Mouse (Mus musculus) left cerebral cortex, postnatal 25 days (tissue): Measurements from ENCODE around the gene Agpat3. TPM values are rescaled to one million over a fixed set of nuclear protein-coding genes. Genes with fewer than 3 reads are reported as not detected.

Experiments
- DNase-seq, 2 experiments: peaks; one replicate each; pipeline ENCODE4 v3.0.0; 2022; ENCODE audit warnings: low spot score in 2 of 2, mixed read lengths in 1 of 2
- intact Hi-C: fragments of 180-260 bp; cut with DNase I; formaldehyde crosslinking; loops from one replicate; pipeline ENCODE4 v1.15.1; 2025
- total RNA-seq, 2 experiments: library from RNA; stranded (reverse); gene quantifications; 2 replicates each; pipeline ENCODE4 v1.2.3; 2021

Gene Agpat3
- total RNA-seq, 2 experiments from 2014 or later, result 258 to 277 TPM

DNA sequence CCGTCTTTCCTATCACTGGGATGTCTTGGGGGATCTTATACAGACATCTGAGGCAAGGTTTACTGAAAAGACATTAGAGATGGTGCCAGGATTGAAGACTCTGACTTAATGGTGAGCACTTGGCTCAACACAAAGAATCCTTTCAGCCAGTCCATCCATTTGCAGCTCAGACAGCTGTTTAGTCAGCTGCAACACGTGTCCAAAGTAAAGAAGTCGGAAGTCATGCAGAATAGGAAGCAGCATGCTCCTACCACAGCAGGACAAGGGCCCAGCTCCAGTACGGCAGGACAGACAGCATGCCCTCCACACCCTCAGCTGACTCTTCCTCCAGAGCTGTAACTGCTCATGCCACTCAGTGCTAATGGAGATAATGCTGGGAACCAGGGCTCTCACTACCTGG, 46.3 kb downstream of the Agpat3 start:
- no peak for DNase-seq
- intact Hi-C loops, result no loop called here

DNA sequence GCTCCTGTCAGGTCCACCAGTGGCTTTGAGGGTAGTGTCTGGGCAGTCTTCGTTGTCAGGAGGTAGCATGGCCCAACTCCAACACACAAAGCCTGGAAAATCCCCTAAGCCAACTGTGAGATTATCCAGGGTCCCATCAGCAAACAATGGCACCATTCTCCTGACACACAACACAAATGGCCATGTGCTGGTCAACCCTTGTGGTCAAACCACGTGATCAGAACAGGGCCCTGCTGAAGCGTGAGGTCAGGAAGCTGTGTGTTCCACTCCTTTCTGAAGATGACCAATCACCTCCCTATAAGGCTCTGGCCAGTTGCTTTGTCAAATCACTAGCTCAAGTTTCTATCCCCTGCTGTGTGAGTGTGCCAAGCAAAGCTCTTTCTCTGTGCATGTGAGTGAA, 47.3 kb downstream of the Agpat3 start:
- no peak for DNase-seq
- intact Hi-C loops, result no loop called here

DNA sequence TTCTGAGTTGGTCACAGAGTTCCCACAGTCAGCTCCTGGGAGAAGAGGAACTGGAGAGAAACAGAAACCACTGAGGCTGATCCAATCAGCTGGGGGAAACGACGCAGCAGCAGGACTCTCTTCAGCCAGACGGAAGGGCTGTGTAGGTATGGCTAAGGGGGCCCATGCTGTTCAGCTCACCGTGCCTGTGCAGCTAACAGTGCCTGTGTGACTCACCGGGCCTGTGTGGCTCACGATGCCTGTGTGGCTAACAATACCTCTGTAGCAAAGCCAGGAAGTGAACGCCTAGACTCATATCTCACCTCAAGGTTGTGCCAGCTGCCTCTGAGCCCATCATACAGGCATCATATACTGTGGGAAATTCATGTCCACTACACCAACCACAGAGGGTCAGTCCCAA, 48.6 kb downstream of the Agpat3 start:
- intact Hi-C loops, result no loop called here
- peak in 1 of 2 experiments; percentile 51 for DNase-seq

DNA sequence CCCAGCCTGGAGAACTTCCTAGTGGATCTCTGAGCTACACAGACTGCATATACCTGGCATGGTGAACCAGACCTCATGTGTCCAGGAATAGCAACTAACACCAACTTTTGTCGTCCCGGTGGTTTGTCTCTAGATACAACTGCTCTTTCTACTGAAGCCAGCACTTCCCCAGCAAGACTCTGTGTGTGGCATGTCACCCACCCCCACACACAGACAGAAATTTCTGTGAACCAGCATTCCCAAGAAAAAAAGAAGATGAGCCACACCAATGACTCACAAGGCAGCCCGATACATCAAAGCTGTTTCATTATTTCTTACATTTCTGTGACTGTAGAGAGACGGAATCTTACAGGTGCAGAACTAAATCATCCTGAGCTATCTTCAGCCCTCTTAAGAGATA, 52.2 kb downstream of the Agpat3 start:
- intact Hi-C loops, result no loop called here
- peak; percentile 50 to 92 for DNase-seq

DNA sequence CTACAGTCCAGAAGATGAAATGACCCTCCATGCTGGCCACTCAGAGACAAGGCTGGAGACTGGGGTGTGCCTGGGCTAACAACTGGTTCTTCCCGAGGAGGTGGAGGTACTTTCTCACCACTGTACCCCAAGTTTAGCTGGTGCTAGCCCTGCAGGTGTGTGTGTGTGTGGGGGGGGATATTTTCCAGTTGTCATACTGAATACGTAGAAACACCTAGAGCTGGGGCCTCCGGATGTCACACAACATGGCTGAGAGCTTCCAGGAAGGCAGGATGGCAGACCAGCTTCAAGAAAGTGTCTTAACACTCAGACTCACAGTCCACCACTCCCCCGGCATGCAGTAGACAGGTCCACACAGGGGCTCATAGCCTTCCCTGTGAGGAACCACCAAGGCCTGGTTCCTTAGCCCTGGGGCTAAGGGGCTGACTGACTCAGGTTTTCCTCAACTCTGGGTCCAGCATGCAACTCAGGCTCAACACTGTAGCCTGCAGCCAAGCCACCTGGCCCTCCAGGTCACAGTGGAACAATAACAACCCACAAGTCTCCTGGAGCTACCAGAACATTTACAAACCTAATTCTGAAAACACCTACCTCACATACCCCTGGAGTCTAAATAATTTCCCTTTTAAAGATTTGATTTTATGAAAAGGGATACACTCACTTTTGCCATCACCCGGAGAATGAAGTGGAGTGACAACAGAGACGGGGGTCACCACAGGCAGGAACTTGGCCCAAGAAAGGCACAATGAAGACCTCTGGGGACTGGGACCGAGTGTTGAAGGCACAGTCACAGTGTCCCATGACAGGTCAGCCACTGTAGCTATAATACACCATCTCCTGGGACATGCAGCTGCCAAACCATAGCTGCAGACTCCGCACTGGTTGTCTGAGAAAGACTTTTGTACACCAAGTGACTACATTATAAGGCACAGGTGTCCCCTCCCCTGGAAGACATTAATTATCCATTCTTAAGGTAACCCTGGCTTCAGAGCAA, 53.3 kb downstream of the Agpat3 start:
- DNase-seq, result no peak
- intact Hi-C loops, result loop anchor here (5.0 kb wide), 1 partner anchor 73 kb away; no protein-coding TSS in a partner anchor

DNA sequence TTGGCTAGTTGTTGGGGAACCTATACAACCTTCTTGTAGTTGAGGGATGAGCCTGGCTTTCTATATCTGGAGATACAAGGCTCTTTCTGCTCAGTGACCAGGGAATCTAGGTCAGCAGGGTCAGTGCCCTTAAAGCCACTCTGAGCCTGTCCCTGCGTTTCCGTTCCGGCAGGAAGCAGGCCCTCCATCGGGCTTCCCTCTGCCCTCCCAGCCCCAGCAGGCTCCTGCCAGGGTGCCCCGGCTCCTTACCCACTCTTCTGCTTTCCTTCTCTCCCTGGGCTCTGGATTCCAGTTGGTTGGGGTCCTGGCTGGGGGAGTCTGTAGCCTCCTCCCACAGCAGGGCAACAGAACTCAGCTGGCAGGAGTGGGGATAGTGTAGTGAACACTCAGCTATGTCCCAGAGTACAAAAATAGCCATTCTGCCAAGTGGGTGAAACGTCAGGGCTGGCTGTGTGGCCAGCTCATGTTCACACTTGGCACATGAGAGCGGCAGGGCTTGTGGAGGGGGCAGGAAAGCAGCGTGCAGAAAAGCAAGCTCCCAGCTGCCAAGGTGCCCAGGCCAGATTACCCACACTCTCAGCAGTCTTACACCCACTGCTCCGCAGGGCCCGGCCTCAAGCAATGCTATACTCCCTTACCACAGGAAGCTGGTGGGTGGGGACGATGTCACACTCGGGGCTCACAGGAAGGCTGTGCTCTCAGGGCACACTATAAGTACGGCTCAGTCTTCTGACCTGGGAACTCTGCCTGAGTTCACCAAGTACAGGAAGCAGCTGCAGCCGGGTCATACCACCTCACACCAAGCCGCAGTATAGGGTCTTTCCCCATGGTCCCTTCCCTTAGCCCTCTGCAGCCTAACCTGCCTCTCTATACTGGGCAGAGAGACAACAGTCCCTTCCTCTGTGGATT, 54.5 kb downstream of the Agpat3 start:
- peak; percentile 60 to 91 for DNase-seq
- intact Hi-C loops, result loop anchor here (5.0 kb wide), 1 partner anchor 74 kb away; no protein-coding TSS in a partner anchor

DNA sequence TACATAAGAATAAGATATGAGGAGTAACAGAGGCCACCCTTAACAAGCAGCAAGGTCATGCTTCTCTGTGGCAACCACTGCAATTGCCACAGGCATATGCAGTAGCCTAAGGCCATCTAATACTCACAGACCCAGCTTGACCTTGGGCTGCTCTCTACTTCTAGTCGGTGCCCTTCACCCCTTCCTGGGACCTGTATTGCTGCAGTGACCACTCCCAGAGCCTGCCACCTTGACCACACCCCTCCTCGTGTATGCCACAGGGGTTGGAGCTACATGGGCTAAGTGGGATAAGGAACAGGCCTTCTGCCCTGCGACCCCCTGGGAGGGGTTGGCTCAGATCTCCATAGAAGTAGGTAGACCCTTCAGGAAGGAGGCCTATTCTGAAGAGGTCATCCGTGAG, 55.3 kb downstream of the Agpat3 start:
- intact Hi-C loops, result loop anchor here (5.0 kb wide), 1 partner anchor 75 kb away; no protein-coding TSS in a partner anchor
- DNase-seq, result no peak

DNA sequence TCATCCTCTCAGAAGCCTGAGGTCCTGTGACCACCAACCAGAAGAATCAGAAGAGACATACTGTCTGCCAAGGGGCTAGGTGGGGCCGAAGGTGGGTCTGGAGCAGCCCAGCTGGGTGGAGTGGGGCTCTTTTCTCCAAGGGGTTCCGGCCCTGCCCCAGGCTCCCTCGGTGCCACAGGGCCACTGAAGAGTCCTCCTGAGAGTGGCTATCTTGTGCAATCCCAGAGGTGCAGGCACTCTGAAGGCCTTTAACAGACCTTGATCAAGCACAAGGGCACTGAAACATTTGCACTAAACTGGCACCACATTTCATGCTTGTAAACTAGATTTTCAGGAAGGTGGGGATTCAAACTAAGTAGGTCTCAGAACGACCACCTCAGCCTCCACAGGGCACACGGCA, 55.9 kb downstream of the Agpat3 start:
- intact Hi-C loops, result loop anchor here (5.0 kb wide), 1 partner anchor 76 kb away; no protein-coding TSS in a partner anchor
- DNase-seq, result no peak

DNA sequence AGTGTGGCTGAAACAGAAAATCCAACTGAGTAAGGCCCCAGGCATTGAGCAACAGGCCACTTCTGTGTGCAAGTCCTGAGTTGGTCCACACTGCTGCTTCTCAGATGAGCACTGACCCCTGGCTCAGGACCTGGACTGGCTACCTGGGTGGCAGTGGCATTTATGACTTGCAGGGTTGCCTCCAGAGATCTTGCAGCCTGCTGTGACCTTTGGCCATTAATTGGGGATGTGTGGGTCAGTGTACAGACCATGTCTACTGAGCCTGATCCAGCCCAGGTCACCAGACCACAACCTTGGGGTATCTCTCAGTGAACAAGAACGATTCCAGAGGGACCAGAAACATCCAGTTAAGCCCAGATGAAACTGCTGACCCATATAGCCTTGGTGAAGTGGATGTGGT, 58.7 kb downstream of the Agpat3 start:
- no peak for DNase-seq
- intact Hi-C loops, result loop anchor here (5.0 kb wide), 1 partner anchor 34 kb away; no protein-coding TSS in a partner anchor

DNA sequence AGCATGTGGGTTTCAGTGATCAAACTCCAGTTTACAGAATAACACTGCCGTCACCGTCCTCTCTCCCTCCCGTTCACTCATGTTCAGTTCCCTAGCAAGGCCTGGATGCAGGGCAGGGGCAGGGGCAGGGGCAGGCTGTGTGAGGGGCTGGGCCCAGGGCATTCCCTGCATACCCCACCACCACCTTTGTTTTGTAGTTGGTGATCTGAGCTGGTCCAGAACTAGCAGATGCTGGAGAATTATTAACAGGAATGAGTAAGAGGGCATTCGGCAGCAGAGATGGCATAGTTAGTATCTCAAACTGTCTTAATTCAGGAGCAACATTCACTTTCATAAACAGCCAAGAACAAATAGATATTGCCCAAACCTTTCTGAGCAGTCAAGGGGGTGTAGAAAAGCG, 59.9 kb downstream of the Agpat3 start:
- DNase-seq, result no peak
- intact Hi-C loops, result loop anchor here (5.0 kb wide), 1 partner anchor 35 kb away; no protein-coding TSS in a partner anchor

DNA sequence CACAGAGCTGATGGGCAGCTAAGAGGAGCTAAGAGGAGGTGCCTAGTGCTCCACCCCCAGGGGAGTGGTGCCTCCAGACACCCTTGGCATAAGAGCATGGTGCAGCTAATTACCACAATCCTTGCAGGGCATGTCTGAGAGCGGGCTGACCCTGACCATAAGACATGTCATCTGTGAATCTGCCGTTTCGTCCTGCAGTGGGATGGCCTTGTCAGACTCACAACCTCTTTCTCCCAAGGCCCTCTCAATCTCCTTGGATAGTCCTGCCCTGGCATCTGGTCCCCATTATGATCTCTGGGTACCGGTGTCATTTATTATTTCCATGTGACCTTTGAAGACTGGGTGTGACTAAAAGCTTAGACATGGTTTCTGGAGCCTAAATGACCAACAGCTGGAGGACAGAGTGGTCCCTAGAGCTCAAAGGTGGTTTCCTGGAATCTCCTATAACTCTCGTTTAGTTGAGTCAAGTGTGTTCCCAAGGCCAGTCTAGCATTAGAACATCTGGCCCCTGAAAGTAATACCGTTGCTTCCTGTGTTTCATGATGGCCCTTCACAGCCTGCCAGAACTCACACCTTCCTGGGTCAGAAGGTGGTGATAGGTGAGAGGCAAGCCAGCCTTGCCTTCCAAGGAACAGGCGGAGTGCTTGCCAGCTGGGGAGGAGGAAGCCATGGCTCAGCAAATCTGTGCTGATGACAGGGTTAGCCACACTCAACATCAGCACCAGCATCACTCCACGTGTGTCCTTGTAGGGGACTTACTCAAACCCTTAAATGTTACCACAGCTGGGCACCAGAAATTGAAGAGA, 61.4 kb downstream of the Agpat3 start:
- DNase-seq, result no peak
- intact Hi-C loops, result loop anchor here (5.0 kb wide), 1 partner anchor 36 kb away; no protein-coding TSS in a partner anchor

DNA sequence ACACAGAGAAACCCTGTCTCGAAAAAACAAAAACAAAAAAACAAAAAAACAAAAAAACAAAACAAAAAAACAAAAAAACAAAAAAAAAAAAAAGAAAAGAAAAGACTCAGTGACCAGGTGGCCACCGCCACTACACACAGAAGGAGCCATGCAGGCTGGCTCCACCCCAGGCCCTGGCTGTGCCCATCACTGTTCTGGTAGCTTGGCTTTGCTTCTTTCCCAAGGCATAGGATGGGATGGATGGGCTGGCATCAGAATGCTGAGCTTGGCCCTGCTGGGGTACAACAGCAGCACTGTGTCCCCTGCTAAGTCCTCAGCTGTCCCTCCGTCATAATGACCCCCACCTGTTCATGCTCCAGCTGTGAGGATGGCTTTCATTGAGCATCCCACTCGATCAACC, 63.4 kb downstream of the Agpat3 start:
- no peak for DNase-seq
- intact Hi-C loops, result no loop called here

DNA sequence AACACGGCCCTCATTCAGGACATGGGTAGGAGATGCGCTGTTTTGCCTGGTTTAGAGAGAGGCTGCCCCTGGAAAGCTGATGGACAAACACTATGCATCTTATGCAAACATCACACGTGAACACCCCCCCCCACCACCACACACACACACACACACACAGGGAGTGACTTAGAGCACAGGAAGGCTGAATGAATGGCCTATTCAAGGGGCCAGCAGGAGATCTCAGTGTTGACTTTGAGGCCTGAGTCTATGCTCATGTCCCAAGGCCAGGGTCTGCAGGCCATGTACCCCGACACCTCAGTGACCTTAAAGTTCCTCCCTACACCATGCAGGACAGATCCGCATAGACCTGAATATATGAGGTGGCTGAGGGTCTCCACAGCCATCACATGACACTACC, 64.2 kb downstream of the Agpat3 start:
- intact Hi-C loops, result no loop called here
- DNase-seq, result no peak

DNA sequence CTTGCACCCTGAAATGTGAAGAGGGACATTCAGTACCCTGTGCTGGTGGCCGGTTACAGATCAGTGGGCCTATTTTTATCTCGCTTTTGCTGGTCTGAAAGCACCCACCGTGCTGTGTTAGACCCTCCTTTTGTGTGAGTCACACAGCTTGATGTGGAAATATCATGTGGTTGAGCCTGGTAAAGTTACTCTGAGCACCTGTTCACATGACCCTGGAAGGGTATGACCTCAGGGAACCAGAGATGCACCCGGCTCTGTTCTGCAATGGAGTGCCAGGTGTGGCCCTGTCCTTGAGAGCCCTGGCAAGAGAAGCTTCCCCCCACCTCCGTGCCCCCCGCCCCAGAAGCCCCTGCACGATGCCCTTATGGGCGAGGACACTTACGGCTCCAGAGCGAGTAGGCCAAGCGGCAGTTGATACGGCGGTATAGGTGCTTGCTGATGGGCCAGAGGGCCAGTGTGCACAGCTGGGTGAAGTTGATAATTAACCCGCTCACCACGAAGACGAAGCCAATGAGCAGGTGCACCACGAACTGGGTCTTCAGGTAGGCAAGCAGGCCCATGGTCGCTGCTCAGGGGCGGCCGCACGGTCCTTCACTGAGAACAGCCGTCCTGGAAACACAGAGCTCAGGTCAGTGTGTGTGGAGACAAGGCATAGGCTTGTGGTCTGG, 64.7 kb downstream of the Agpat3 start:
- intact Hi-C loops, result no loop called here
- no peak for DNase-seq

DNA sequence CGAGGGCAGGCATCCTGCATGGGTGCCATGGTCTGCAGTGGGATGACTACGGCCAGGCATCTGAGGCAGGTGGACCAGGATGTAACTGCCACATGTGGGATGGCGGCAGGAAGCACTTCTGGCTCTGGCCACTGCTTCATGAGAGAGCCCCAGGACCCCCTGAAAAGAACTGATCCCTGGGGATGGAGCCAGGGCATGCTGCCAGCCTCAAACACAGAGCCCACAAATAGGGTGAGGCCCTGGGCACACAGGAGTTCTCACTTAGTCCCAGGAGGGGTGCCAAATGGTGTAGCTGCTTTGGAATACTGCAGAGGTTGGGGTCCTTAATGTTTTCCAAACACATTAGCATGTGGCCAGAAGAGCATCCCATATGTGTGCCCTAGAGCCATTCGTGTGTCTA, 66.3 kb downstream of the Agpat3 start:
- DNase-seq, result no peak

DNA sequence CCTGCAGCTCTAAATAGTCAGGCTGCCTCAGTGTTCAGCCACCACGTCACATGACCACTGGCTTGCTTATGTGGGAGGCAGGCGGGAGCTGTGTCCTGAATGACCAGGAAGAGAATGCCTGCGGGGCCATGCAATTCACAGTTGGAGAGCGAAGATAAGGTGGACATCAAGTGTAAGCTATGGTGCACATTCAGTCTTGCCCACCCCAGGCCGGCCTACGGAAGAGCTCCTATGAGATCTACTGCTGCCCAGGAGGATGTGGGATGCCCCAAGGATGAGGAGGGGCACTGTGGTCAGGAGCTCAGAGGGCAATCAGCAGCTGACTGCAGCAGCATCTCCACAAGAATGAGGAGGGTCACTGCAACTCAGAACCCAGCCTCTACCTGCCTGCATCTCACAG, 66.9 kb downstream of the Agpat3 start:
- DNase-seq, result no peak
- intact Hi-C loops, result no loop called here

More for the DNA sequence above, 66.3 kb downstream of the Agpat3 start:
- intact Hi-C loops, result no loop called here

DNA sequence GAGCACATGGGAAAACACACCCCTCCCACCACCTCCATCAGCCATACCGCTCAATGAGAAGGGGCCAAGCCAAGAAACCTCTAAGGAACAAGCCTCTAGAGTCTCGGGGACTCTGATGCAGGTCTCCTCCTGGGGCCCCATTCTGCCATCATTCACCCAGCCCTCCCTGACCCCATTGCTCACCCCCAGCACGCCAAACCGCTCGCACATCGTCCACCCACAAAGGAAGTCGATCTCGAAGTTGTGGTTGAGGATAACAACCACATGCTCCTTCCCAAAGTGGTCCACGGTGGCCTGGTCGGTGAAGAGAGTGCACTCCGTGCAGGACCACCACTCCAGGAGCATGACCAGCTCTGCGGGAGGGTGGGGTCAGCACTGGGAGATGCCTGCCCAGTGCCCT, 67.5 kb downstream of the Agpat3 start:
- no peak for DNase-seq
- intact Hi-C loops, result no loop called here

DNA sequence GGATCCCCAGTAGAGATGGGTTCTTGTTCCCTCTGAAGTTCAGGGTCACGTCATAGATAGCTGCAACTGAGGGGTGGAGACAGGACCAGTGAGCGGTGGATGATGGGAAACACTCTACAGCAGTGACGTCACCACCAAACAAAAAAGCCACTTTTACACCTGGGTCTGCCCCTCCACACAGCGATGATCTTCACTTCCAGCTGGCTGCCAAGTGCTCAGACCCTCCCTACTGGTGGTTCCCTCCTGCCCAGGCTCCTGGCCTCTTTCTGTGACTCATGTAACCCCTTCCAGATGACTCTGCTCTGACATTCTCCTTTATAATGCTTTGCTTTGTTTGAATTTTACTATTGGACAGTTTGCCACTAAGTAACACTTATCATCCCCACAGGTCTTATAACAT, 69.9 kb downstream of the Agpat3 start:
- DNase-seq, result no peak
- intact Hi-C loops, result no loop called here

DNA sequence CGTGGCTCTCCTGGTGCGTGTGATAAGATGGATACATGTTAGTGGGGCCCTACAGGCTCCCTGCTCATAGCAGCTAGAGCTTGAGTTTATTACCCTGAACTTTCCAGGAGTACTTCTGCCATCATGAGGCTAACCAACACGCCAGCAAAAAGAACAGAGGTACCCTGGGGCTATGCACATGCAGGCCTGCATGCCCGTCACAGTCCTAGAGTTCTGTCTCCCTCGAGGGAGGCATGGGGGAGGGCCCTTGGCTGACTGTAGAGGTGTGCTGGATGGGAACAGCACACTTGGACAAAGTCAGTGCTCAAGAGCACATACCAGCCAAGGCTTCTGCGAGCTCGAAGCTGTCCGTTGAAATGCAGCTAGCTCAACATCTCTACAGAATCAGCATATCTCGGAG, 71.8 kb downstream of the Agpat3 start:
- no peak for DNase-seq
- intact Hi-C loops, result no loop called here
